Mouse (Mus musculus) liver, embryonic 14.5 days (tissue): Measurements from ENCODE around the gene Srrm4. TPM values are rescaled to one million over a fixed set of nuclear protein-coding genes. Genes with fewer than 3 reads are reported as not detected.

Experiments used
- ATAC-seq: fragments of 200-750 bp; cut with Nextera tagmentation; 2 replicates; pipeline ENCODE4 v1.8.0; 2017; ENCODE audit warnings: moderate number of reproducible peaks, mild to moderate bottlenecking, moderate library complexity; ENCODE audit not compliant: insufficient read depth
- DNase-seq, 3 experiments: peaks; one replicate each; pipeline ENCODE4 v3.0.0-alpha.2; 2012 to 2013; ENCODE audit warnings: low read depth in 3 of 3, low spot score in 3 of 3
- H3K27ac ChIP-seq: fragments of 300-500 bp; sonication (generic); 2 replicates; pipeline ENCODE4 v1.5.1; 2014; ENCODE audit warnings: moderate library complexity, mild to moderate bottlenecking, control low read depth, inconsistent platforms
- H3K27me3 ChIP-seq: fragments of 300-500 bp; sonication (generic); 2 replicates; pipeline ENCODE4 v1.6.1; 2014; ENCODE audit warnings: mild to moderate bottlenecking, low read length, moderate library complexity; ENCODE audit not compliant: control insufficient read depth, insufficient read depth
- H3K36me3 ChIP-seq: fragments of 300-500 bp; sonication (generic); replicated peaks from 2 replicates; pipeline ENCODE4 v1.6.1; 2014; ENCODE audit warnings: low read depth; ENCODE audit not compliant: control insufficient read depth, insufficient read depth
- H3K4me1 ChIP-seq, 2 experiments: fragments of 200-500 bp in 1 of 2; fragments of 300-500 bp in 1 of 2; sonication (generic) in 1 of 2; replicated peaks; 2 replicates each; pipeline ENCODE4 v1.6.1; 2012 to 2014; ENCODE audit warnings: antibody characterized with exemption in 1 of 2, inconsistent platforms in 1 of 2, low read length in 1 of 2; ENCODE audit not compliant: control insufficient read depth in 2 of 2, insufficient read depth in 2 of 2
- H3K4me2 ChIP-seq: fragments of 300-500 bp; sonication (generic); 2 replicates; pipeline ENCODE4 v1.6.1; 2014; ENCODE audit warnings: low read depth, mild to moderate bottlenecking, control low read depth, moderate library complexity
- H3K4me3 ChIP-seq, 2 experiments: fragments of 200-500 bp in 1 of 2; fragments of 300-500 bp in 1 of 2; sonication (generic) in 1 of 2; 2 replicates each; pipeline ENCODE4 v1.5.1; 2012 to 2014; ENCODE audit warnings: low read depth in 2 of 2, low read length in 2 of 2, mild to moderate bottlenecking in 2 of 2, control low read depth in 1 of 2, inconsistent platforms in 1 of 2, moderate library complexity in 1 of 2; ENCODE audit not compliant: insufficient read depth in 1 of 2
- H3K9ac ChIP-seq: fragments of 300-500 bp; sonication (generic); replicated peaks from 2 replicates; pipeline ENCODE4 v1.6.1; 2014; ENCODE audit warnings: mild to moderate bottlenecking, control low read depth, moderate library complexity
- H3K9me3 ChIP-seq: fragments of 300-500 bp; sonication (generic); 2 replicates; pipeline ENCODE4 v1.6.1; 2016; ENCODE audit warnings: low read length, mixed read lengths; ENCODE audit not compliant: control insufficient read depth
- CTCF ChIP-seq: IDR thresholded peaks from 2 replicates; pipeline ENCODE4 v1.5.1; 2016; ENCODE audit warnings: antibody characterized with exemption, low read depth, control low read depth
- EP300 ChIP-seq: IDR thresholded peaks from 2 replicates; pipeline ENCODE4 v1.6.1; 2016; ENCODE audit warnings: antibody characterized with exemption, low read depth
- WGBS: fragments of 180-500 bp; shearing (Covaris S2); extraction: QIAGEN DNeasy Blood & Tissue Kit; methylation state at CpG from one replicate; pipeline ENCODE4 v1.1.7; 2014; ENCODE audit not compliant: insufficient replicate concordance; 5-methylcytosine and 5-hydroxymethylcytosine counted together
- polyA plus RNA-seq, 2 experiments: library from polyadenylated mRNA; depleted of rRNA in 1 of 2; stranded (reverse) in 1 of 2; unstranded in 1 of 2; fragments of >200 nt; fragmentation: Nextera tagmentation in 1 of 2; extraction: Ambion mirVana in 1 of 2; gene quantifications; 2 replicates each; pipeline versions ENCODE4 v1.2.1 to v1.2.3; 2012 to 2014

Gene Srrm4
- polyA plus RNA-seq, 2 experiments: 0.17 to 0.28 TPM

GRCm38 (mm10) chr5:116400042-116400730 is 191.4 kb downstream of the Srrm4 start:
- Histone ChIP-seq H3K4me1 (no peaks in the 10 kb centered on the region), H3K9ac (no peak overlapping the region), H3K27me3 (no peaks in the 10 kb centered on the region), H3K4me2 (no peak overlapping the region), H3K27ac (no peak overlapping the region), H3K36me3 (no peaks in the 10 kb centered on the region), H3K9me3 (no peaks in the 10 kb centered on the region), H3K4me3 (no peak overlapping the region)
- 55% methylated on average over 8 of the region's 8 CpGs for whole genome bisulfite sequencing
- no peak for DNase-seq
- TF ChIP-seq CTCF (no peak), EP300 (no peak)
- no peak for ATAC-seq

DNA sequence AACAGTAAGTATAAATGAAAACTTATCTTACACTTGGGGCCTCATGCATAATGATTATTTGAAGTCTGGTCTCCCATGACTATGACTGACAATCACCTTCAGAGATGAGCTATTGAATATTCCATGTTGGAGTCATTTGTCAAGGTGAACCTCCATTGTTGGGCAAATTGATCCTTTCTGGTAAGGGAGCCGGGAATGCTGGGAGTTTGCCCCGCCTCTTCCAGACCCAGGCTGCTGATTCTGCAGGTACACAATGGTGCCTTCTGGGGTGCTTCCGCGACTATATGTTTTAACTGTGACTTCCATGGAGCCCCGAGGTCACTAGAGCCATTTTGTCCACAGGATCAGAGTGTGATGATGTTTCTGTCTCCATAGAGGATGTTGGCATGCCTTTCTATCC is 195.5 kb downstream of the Srrm4 start:
- no peak for DNase-seq
- Histone ChIP-seq H3K9me3 (no peaks in the 10 kb centered on the region), H3K4me1 (no peaks in the 10 kb centered on the region), H3K4me3 (no peak overlapping the region), H3K36me3 (no peaks in the 10 kb centered on the region), H3K9ac (no peak overlapping the region), H3K27me3 (no peaks in the 10 kb centered on the region), H3K4me2 (no peak overlapping the region), H3K27ac (no peak overlapping the region)
- TF ChIP-seq EP300 (no peak), CTCF (no peak)
- 42% methylated on average over 5 of the region's 5 CpGs for WGBS
- ATAC-seq: no peak

DNA sequence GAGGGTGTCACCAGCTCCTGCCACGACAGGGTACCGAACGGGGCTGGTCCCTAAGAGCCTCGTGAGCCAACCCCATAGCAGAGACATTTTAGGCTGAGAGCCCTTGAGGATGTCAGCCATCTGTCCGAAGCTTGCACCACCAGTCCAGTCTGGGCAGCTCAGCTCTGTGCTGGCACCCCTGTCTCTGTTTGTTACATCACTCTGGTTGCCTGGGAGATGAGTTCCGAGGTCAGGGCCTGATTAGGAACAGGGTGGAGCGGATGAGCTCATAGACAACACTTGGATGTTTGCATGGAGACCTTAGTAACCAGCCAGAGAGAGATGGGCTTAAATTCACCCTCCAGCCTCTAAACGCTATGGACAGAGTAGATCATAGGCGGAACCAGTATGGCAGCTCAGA is 199.0 kb downstream of the Srrm4 start:
- no peak overlapping the region for H3K27ac ChIP-seq
- H3K36me3 ChIP-seq: no peaks in the 10 kb centered on the region
- WGBS: 60% methylated on average over 9 of the region's 9 CpGs
- no peak for TF ChIP-seq CTCF
- TF ChIP-seq EP300: no peak
- no peaks in the 10 kb centered on the region for H3K9me3 ChIP-seq
- ATAC-seq: no peak
- H3K27me3 ChIP-seq: no peaks in the 10 kb centered on the region
- DNase-seq: no peak
- H3K4me2 ChIP-seq: no peak overlapping the region
- no peak overlapping the region for H3K4me3 ChIP-seq
- no peak overlapping the region for H3K9ac ChIP-seq
- no peaks in the 10 kb centered on the region for H3K4me1 ChIP-seq

DNA sequence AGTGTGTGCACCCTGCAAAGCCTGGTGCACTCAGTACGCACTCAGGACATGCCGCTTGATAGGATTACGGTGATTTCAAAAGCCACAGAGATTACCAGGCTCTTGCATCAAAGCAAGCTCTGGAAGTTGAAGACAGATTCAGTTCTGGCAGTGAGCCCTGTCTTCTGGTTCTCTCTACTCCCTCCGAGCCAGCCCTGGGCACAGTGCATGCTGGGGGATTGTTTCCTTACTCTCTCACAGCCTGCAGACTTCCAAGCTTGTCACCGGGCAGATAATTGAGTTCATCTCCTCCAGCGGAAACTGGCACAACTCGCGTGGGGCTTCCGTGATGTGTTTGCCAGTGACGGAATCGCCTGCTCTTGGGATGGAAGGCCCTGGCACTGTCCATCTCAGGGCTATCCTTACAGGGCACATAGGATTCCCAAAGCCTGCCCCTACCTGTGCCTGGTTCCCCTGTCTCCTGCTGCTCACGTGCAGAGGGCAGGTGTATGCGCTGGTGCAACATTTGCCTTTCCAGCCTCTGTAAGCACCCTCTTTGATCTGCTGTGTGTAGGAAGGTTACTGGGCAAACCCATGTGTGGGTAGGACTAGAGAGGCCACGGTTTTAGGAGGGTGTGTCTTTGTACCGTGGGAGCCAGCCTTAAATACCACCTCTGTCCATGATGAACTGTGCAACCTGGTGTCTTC is 201.6 kb downstream of the Srrm4 start:
- H3K27ac ChIP-seq: no peak overlapping the region
- WGBS: 56% methylated on average over 15 of the region's 15 CpGs
- DNase-seq (no peak), ATAC-seq (no peak)
- no peak overlapping the region for H3K9ac ChIP-seq
- H3K4me1 ChIP-seq: no peaks in the 10 kb centered on the region
- H3K9me3 ChIP-seq: no peaks in the 10 kb centered on the region
- H3K4me3 ChIP-seq: no peak overlapping the region
- H3K36me3 ChIP-seq: no peaks in the 10 kb centered on the region
- no peak for TF ChIP-seq CTCF
- TF ChIP-seq EP300: no peak
- H3K27me3 ChIP-seq: no peaks in the 10 kb centered on the region
- no peak overlapping the region for H3K4me2 ChIP-seq

GRCm38 (mm10) chr5:116389321-116389720 is 202.3 kb downstream of the Srrm4 start:
- H3K27ac ChIP-seq: no peak overlapping the region
- no peak for ATAC-seq
- 62% methylated on average over 4 of the region's 4 CpGs for WGBS
- TF ChIP-seq CTCF (no peak), EP300 (no peak)
- no peaks in the 10 kb centered on the region for H3K9me3 ChIP-seq
- no peak overlapping the region for H3K4me3 ChIP-seq
- H3K9ac ChIP-seq: no peak overlapping the region
- H3K4me1 ChIP-seq: no peaks in the 10 kb centered on the region
- no peak for DNase-seq
- no peak overlapping the region for H3K4me2 ChIP-seq
- H3K27me3 ChIP-seq: no peaks in the 10 kb centered on the region
- H3K36me3 ChIP-seq: no peaks in the 10 kb centered on the region

Other genes with a start within 250 kb of the Srrm4 start
- gene Hspb8, start 169.0 kb downstream of the Srrm4 start, polyA plus RNA-seq (2012; rRNA removed): 2.1 and 2.3 TPM in 2 replicates
- gene Hspb8, start 169.0 kb downstream of the Srrm4 start, polyA plus RNA-seq (2014; fragmentation: Nextera tagmentation; extraction: Ambion mirVana): 1.1 and 2.5 TPM in 2 replicates